Mouse (Mus musculus) bone marrow, adult 2 months (tissue): ENCODE measurements around the gene Plch2.

ENCODE experiments used
- CTCF ChIP-seq: fragments of 200-500 bp; IDR thresholded peaks from 2 replicates; pipeline ENCODE4 v1.5.1; 2011; ENCODE audit warnings: low read length, control low read depth; ENCODE audit not compliant: control insufficient read depth, insufficient read depth
- POLR2A ChIP-seq: fragments of 200-500 bp; IDR thresholded peaks from 2 replicates; pipeline ENCODE4 v1.6.1; 2011; ENCODE audit warnings: low read depth, mild to moderate bottlenecking, control low read depth, low read length, borderline replicate concordance; ENCODE audit not compliant: control insufficient read depth

DNA sequence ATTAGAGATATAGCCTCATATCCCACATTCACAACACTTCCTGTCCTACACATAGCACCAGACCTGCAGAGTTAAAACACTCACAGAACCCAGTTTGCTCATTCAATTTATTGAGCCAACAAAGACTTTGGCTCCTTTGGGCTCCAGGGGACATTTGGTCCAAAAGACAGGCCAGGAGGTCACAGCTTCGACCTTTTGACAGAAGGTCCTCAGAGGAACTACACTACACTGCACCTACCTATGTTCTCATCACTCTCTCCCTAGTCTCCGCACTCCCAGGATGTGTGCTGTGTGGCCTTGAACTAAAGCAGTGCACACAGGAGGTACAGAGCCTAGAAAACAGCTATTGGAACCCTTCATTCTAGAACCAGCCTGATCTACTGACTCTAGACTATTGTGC is 19.2 kb upstream of the Plch2 start:
- TF ChIP-seq POLR2A (no peak), CTCF (no peak)
